17 mouse cellular contexts compared by ENCODE assay signal in genomic region chr9:115230141-115230540, GRCm38 (mm10).
A peak's percentile ranks its signal among the peaks of the same experiment; 100 is the strongest.
DNase-seq lines count a peak whose midpoint lies in the region; ATAC-seq and TF ChIP-seq lines count a peak whose summit lies in the region.
"Had no signal": no experiment of that assay in that cellular context is flagged by ENCODE, and none has a peak within 500 bp of the region (broad histone marks: within the 10 kb centered on the region; RNA-seq: fewer than 3 reads in every experiment).

No protein-coding gene starts in this region.

- H3K9me3 ChIP-seq in hindbrain, embryonic 10.5 days: no peaks in the 10 kb centered on the region
- no peaks in the 10 kb centered on the region for H3K9me3 ChIP-seq in hindbrain, postnatal 0 days (ENCODE audit: low read length)
- H3K9me3 ChIP-seq in kidney, embryonic 16.5 days (ENCODE audit: low read length): no peaks in the 10 kb centered on the region
- H3K9me3 ChIP-seq in embryonic facial prominence, embryonic 10.5 days: no peaks in the 10 kb centered on the region
- no peaks in the 10 kb centered on the region for H3K9me3 ChIP-seq in limb, embryonic 10.5 days (replicated peaks)
- H3K9me3 ChIP-seq: forebrain, embryonic 15.5 days; heart, embryonic 13.5 days had no signal

- no peak overlapping the region for H3K4me3 ChIP-seq in hindbrain, embryonic 10.5 days
- no peak overlapping the region for H3K4me3 ChIP-seq in hindbrain, postnatal 0 days (ENCODE audit: low read length)
- H3K4me3 ChIP-seq in kidney, embryonic 16.5 days (ENCODE audit: low read length): no peak overlapping the region
- no peak overlapping the region for H3K4me3 ChIP-seq in embryonic facial prominence, embryonic 10.5 days
- H3K4me3 ChIP-seq in limb, embryonic 10.5 days: no peak overlapping the region
- H3K4me3 ChIP-seq: forebrain, embryonic 15.5 days; heart, embryonic 13.5 days had no signal

- H3K36me3 ChIP-seq in hindbrain, embryonic 10.5 days: no peaks in the 10 kb centered on the region
- no peaks in the 10 kb centered on the region for H3K36me3 ChIP-seq in hindbrain, postnatal 0 days (ENCODE audit: insufficient read depth, low read length)
- H3K36me3 ChIP-seq in kidney, embryonic 16.5 days (ENCODE audit: insufficient read depth, low read length): no peaks in the 10 kb centered on the region
- H3K36me3 ChIP-seq in embryonic facial prominence, embryonic 10.5 days (replicated peaks): no peaks in the 10 kb centered on the region
- H3K36me3 ChIP-seq in limb, embryonic 10.5 days: no peaks in the 10 kb centered on the region
- H3K36me3 ChIP-seq: forebrain, embryonic 15.5 days had no signal

- peaks cover 27% of the 10 kb centered on the region for H3K4me1 ChIP-seq in hindbrain, embryonic 10.5 days (replicated peaks)
- no peaks in the 10 kb centered on the region for H3K4me1 ChIP-seq in hindbrain, postnatal 0 days (ENCODE audit: insufficient read depth, low read length)
- H3K4me1 ChIP-seq in kidney, embryonic 16.5 days (ENCODE audit: insufficient read depth, low read length): peaks cover 12% of the 10 kb centered on the region; the same call in 1 of the 2 replicates
- H3K4me1 ChIP-seq in embryonic facial prominence, embryonic 10.5 days: peaks cover 14% of the 10 kb centered on the region
- H3K4me1 ChIP-seq in limb, embryonic 10.5 days: peaks cover 26% of the 10 kb centered on the region
- H3K4me1 ChIP-seq: forebrain, embryonic 15.5 days had no signal

- H3K4me2 ChIP-seq in hindbrain, postnatal 0 days (ENCODE audit: low read depth, low read length): no peak overlapping the region
- no peak overlapping the region for H3K4me2 ChIP-seq in kidney, embryonic 16.5 days (replicated peaks; ENCODE audit: low read depth, low read length)
- H3K4me2 ChIP-seq: forebrain, embryonic 15.5 days; heart, embryonic 13.5 days; hindbrain, embryonic 14.5 days had no signal

- H3K27me3 ChIP-seq in hindbrain, embryonic 10.5 days (ENCODE audit: insufficient read depth, poor library complexity, severe bottlenecking): no peaks in the 10 kb centered on the region
- H3K27me3 ChIP-seq in hindbrain, postnatal 0 days (ENCODE audit: insufficient read depth, low read length): no peaks in the 10 kb centered on the region
- no peaks in the 10 kb centered on the region for H3K27me3 ChIP-seq in kidney, embryonic 16.5 days (ENCODE audit: insufficient read depth, low read length)
- no peaks in the 10 kb centered on the region for H3K27me3 ChIP-seq in embryonic facial prominence, embryonic 10.5 days (replicated peaks; ENCODE audit: low read depth, poor library complexity, severe bottlenecking)
- H3K27me3 ChIP-seq in limb, embryonic 10.5 days (ENCODE audit: low read depth, poor library complexity, severe bottlenecking): no peaks in the 10 kb centered on the region
- H3K27me3 ChIP-seq: forebrain, embryonic 15.5 days; heart, embryonic 13.5 days had no signal

- no peak for TF ChIP-seq CTCF in hindbrain, postnatal 0 days (IDR thresholded peaks at IDR 0.05; ENCODE audit: low read depth)

- H3K27ac ChIP-seq in hindbrain, embryonic 10.5 days: peak overlapping the region; percentile 25; the same call in 1 of the 2 replicates
- H3K27ac ChIP-seq in hindbrain, postnatal 0 days: no peak overlapping the region
- H3K27ac ChIP-seq in kidney, embryonic 16.5 days (ENCODE audit: low read length): no peak overlapping the region
- peak overlapping the region; percentile 3; the same call in 1 of the 2 replicates for H3K27ac ChIP-seq in embryonic facial prominence, embryonic 10.5 days (replicated peaks)
- 0 out of 2 replicates have a peak overlapping the region, but pooled peaks have one; percentile 21 for H3K27ac ChIP-seq in limb, embryonic 10.5 days
- H3K27ac ChIP-seq: forebrain, embryonic 15.5 days; heart, embryonic 13.5 days; hindbrain, embryonic 14.5 days had no signal

- no peak overlapping the region for H3K9ac ChIP-seq in hindbrain, postnatal 0 days (replicated peaks; ENCODE audit: low read length)
- no peak overlapping the region for H3K9ac ChIP-seq in kidney, embryonic 16.5 days (replicated peaks; ENCODE audit: low read length)
- H3K9ac ChIP-seq: forebrain, embryonic 15.5 days; heart, embryonic 13.5 days; hindbrain, embryonic 14.5 days had no signal

- WGBS in hindbrain, embryonic 10.5 days: 20% methylated on average over 3 of the region's 3 CpGs
- 24% methylated on average over 3 of the region's 3 CpGs for WGBS in hindbrain, postnatal 0 days
- 28% methylated on average over 3 of the region's 3 CpGs for WGBS in kidney, embryonic 16.5 days
- WGBS in embryonic facial prominence, embryonic 10.5 days: 18% methylated on average over 3 of the region's 3 CpGs
- 30% methylated on average over 3 of the region's 3 CpGs for WGBS in limb, embryonic 10.5 days

- DNase-seq in hindbrain, embryonic 10.5 days (ENCODE audit: low spot score): no peak
- no peak for DNase-seq in hindbrain, postnatal 0 days (ENCODE audit: low spot score)
- DNase-seq in kidney, adult 18-20 months: no peak
- no peak for DNase-seq in embryonic facial prominence, embryonic 10.5 days (ENCODE audit: low spot score)
- DNase-seq in limb, embryonic 10.5 days (ENCODE audit: low spot score): no peak
- DNase-seq: adrenal gland, adult 2 months; adrenal gland, postnatal 25 days; cerebellum, adult 18-20 months; cerebellum, adult 9-11 months; cerebellum, postnatal 36 days; gastrocnemius, postnatal 10 days; heart, postnatal 4 days had no signal

- no peak for ATAC-seq in hindbrain, postnatal 0 days
- ATAC-seq in kidney, embryonic 16.5 days (ENCODE audit: low FRiP score, low TSS enrichment): peak; percentile 31; the same call in 1 of the 2 replicates
- ATAC-seq: forebrain, embryonic 15.5 days; inflammation-experienced regulatory T-cells, adult 6 months had no signal

Comparison
In these comparisons a context has a peak if more than half of its experiments do, and no peak if none do; other contexts are left out.
1. H3K27ac ChIP-seq: peak in hindbrain, embryonic 10.5 days (single experiment), embryonic facial prominence, embryonic 10.5 days (single experiment) and limb, embryonic 10.5 days (single experiment); none in hindbrain, postnatal 0 days (single experiment) and kidney, embryonic 16.5 days (single experiment).